Mouse (Mus musculus): Measurements from ENCODE around the gene Gas2l1.

GRCm38 (mm10) chr11:5009354-5010074 is 55.6 kb downstream of the Gas2l1 start:
- TF ChIP-seq CTCF (conservative IDR thresholded peaks at IDR 0.05; ENCODE audit: low read length) (no peak), POU5F1 (IDR thresholded peaks at IDR 0.05; ENCODE audit: borderline replicate concordance, low read length) (no peak), NANOG (IDR thresholded peaks at IDR 0.05; ENCODE audit: borderline replicate concordance, low read length) (no peak)
